In the genomic region with DNA sequence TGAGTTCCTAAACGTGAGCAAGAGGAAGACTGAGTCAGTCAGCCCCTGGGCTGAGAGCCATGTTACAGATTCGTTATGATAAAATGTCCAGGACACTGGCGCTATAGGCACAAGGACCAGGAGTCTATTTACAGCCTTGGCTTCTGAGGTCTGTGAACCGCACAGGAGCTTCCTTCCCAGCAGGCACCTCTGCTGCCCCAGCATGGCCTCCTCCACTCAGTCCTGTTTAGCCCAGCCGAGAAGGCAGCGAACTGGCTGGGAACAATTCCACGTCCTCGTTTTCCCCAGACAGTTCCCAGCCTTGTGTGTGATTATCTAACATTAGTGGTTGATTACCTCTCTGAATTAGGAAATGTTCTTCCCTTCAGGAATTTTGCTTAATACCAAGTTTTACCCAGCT, we compare ENCODE assay signal across 15 mouse cellular contexts. TPM values are rescaled to one million over a fixed set of nuclear protein-coding genes. Genes with fewer than 3 reads are reported as not detected.
DNase-seq lines count a peak whose midpoint lies in the region; ATAC-seq and TF ChIP-seq lines count a peak whose summit lies in the region.
"Had no signal": no experiment of that assay in that cellular context is flagged by ENCODE, and none has a peak within 500 bp of the region (broad histone marks: within the 10 kb centered on the region; RNA-seq: fewer than 3 reads in every experiment).

No protein-coding gene starts in this region.

- DNase-seq in gastrocnemius, adult 2 months = peak; percentile 35
- no peak for DNase-seq in gastrocnemius, postnatal 14 days
- peak; percentile 14 for DNase-seq in adrenal gland, postnatal 25 days
- peak; percentile 51 for DNase-seq in cerebellum, adult 9-11 months
- DNase-seq in layer of hippocampus, adult 2 months (ENCODE audit: low spot score in 2 of 2) = no peak
- no peak for DNase-seq in layer of hippocampus, adult 11-12 months (ENCODE audit: low spot score)
- DNase-seq: kidney, postnatal 25 days; right cerebral cortex, adult 18-20 months; thymus, adult 2 months had no signal

- intact Hi-C loops in gastrocnemius, adult 2 months (cut with DNase I) = no loop called here
- intact Hi-C loops in gastrocnemius, postnatal 14 days (cut with DNase I; ENCODE audit: low total_unique reads) = no loop called here

- no peak for TF ChIP-seq CTCF in gastrocnemius, adult 2 months (IDR thresholded peaks at IDR 0.05)
- no peak for TF ChIP-seq CTCF in layer of hippocampus, adult 2 months (conservative IDR thresholded peaks at IDR 0.05)

- 21% methylated on average over 8 of the region's 8 CpGs for WGBS in heart, embryonic 14.5 days

- H3K4me2 ChIP-seq in heart, embryonic 14.5 days (ENCODE audit: low read length) = no peak overlapping the region
- H3K4me2 ChIP-seq: liver, embryonic 11.5 days; lung, embryonic 15.5 days had no signal

- H3K9ac ChIP-seq in heart, embryonic 14.5 days (ENCODE audit: low read length) = no peak overlapping the region
- H3K9ac ChIP-seq: lung, embryonic 15.5 days had no signal

- no peaks in the 10 kb centered on the region for H3K9me3 ChIP-seq in heart, embryonic 14.5 days (ENCODE audit: control insufficient read depth, low read length)
- H3K9me3 ChIP-seq: embryonic facial prominence, embryonic 10.5 days; lung, embryonic 15.5 days; megakaryocyte, embryonic 14.5 days had no signal

- peaks cover 6 to 12% of the 10 kb centered on the region in 2 experiments for H3K4me1 ChIP-seq in heart, embryonic 14.5 days (ENCODE audit: control insufficient read depth in 2 of 2, insufficient read depth in 2 of 2, low read length in 2 of 2)
- H3K4me1 ChIP-seq: embryonic facial prominence, embryonic 10.5 days; lung, embryonic 15.5 days; megakaryocyte, embryonic 14.5 days had no signal

- no peak for ATAC-seq in heart, embryonic 14.5 days (ENCODE audit: insufficient number of reproducible peaks, insufficient read depth, low FRiP score, low read depth)
- no peak for ATAC-seq in erythroblast, adult 5-6 weeks (replicated peaks; ENCODE audit: low FRiP score, poor library complexity, severe bottlenecking)

- H3K36me3 ChIP-seq in heart, embryonic 14.5 days (ENCODE audit: control insufficient read depth, insufficient read depth, low read length) = peaks cover 50% of the 10 kb centered on the region

- no peak overlapping the region for H3K27ac ChIP-seq in gastrocnemius, adult 2 months
- H3K27ac ChIP-seq in heart, embryonic 14.5 days (replicated peaks in 1 of 2; ENCODE audit: control insufficient read depth in 1 of 2, insufficient read depth in 1 of 2, low read depth in 2 of 2, low read length in 2 of 2) = peak overlapping the region; percentile 37 to 53; a peak in 3 of 4 replicates
- H3K27ac ChIP-seq in layer of hippocampus, adult 2 months = no peak overlapping the region
- H3K27ac ChIP-seq: embryonic facial prominence, embryonic 10.5 days; lung, embryonic 15.5 days had no signal

- H3K4me3 ChIP-seq in gastrocnemius, adult 2 months = no peak overlapping the region
- no peak overlapping the region for H3K4me3 ChIP-seq in heart, embryonic 14.5 days (ENCODE audit: control insufficient read depth in 1 of 2, insufficient read depth in 1 of 2, low read depth in 1 of 2, low read length in 2 of 2)
- H3K4me3 ChIP-seq in layer of hippocampus, adult 2 months = no peak overlapping the region
- H3K4me3 ChIP-seq: embryonic facial prominence, embryonic 10.5 days; lung, embryonic 15.5 days; megakaryocyte, embryonic 14.5 days had no signal

- H3K27me3 ChIP-seq in heart, embryonic 14.5 days (ENCODE audit: control insufficient read depth, insufficient read depth, low read length) = no peaks in the 10 kb centered on the region
- H3K27me3 ChIP-seq: lung, embryonic 15.5 days; megakaryocyte, embryonic 14.5 days had no signal

RNA-seq across cellular contexts. Expression of a gene that starts 45.2 kb away (rescaled TPM):
- 10 to 100 TPM; 13.9 to 15.1 TPM for total RNA-seq in gastrocnemius, adult 2 months (2021)
- 10 to 100 TPM; 12.4 to 15.8 TPM for total RNA-seq in gastrocnemius, postnatal 14 days (2021)
- total RNA-seq in adrenal gland, postnatal 25 days (2021) = 19.0 and 20.7 TPM in 2 replicates
- polyA plus RNA-seq in heart, embryonic 14.5 days (2014; fragmentation: Nextera tagmentation; extraction: Ambion mirVana) = 8.4 and 8.9 TPM in 2 replicates
- total RNA-seq in erythroblast, adult 5-6 weeks (2015; ENCODE audit: low replicate concordance) = 5.6 and 11.3 TPM in 2 replicates
- total RNA-seq in erythroblast, adult 5-6 weeks (2017; ENCODE audit: low replicate concordance) = 0.56 and 0.77 TPM in 2 replicates
- 1 to 10 TPM; 7.5 to 9.1 TPM for total RNA-seq in layer of hippocampus, adult 2 months (2021)

Comparison
In these comparisons a context has a peak if more than half of its experiments do, and no peak if none do; other contexts are left out.
1. DNase-seq: peak in gastrocnemius, adult 2 months (single experiment), adrenal gland, postnatal 25 days (single experiment) and cerebellum, adult 9-11 months (single experiment); none in gastrocnemius, postnatal 14 days (single experiment), layer of hippocampus, adult 2 months (0 of 2) and layer of hippocampus, adult 11-12 months (single experiment).
2. H3K27ac ChIP-seq: peak in heart, embryonic 14.5 days (2 of 2); none in gastrocnemius, adult 2 months (single experiment) and layer of hippocampus, adult 2 months (single experiment).